Mouse (Mus musculus): Measurements from ENCODE around the gene Armcx6. TPM values are rescaled to one million over a fixed set of nuclear protein-coding genes. Genes with fewer than 3 reads are reported as not detected.
"Not testable (repeated sequence)": the region's sequence is repeated elsewhere in the genome, so short reads cannot be mapped to it uniquely, and the experiment has no call there.

Armcx6 gene
- 38.5 and 40.4 TPM in 2 replicates for polyA plus RNA-seq (2014; fragmentation: Nextera tagmentation; extraction: Ambion mirVana)

GRCm38 (mm10) chrX:134750764-134751592 is at the start of gene Armcx6:
Gene Armcx6 (minus strand): TSS chrX:134751417.
- H3K9me3 ChIP-seq (ENCODE audit: control insufficient read depth, low read length), result no peaks in the 10 kb centered on the region
- WGBS, result 18% methylated on average over 35 of the region's 36 CpGs
- H3K4me1 ChIP-seq (replicated peaks; ENCODE audit: control insufficient read depth, insufficient read depth, low read length), result no peaks in the 10 kb centered on the region
- ATAC-seq (ENCODE audit: low FRiP score) (peak; percentile 90), DNase-seq (ENCODE audit: low spot score) (peak; percentile 75)
- peak within 1 kb of the TSS; percentile 75 for H3K9ac ChIP-seq
- peaks cover 8% of the 10 kb centered on the region for H3K27me3 ChIP-seq (ENCODE audit: control insufficient read depth, insufficient read depth, low read length)
- H3K4me3 ChIP-seq (replicated peaks; ENCODE audit: low read length), result peak within 1 kb of the TSS; percentile 57
- peak within 1 kb of the TSS; percentile 83 for H3K27ac ChIP-seq
- peak within 1 kb of the TSS; percentile 57 for H3K4me2 ChIP-seq (replicated peaks)
- H3K36me3 ChIP-seq (replicated peaks; ENCODE audit: control insufficient read depth, insufficient read depth), result no peaks in the 10 kb centered on the region

GRCm38 (mm10) chrX:134787728-134788127 is 36.5 kb upstream of the Armcx6 start:
- no peak overlapping the region for H3K4me3 ChIP-seq (replicated peaks; ENCODE audit: low read length)
- H3K4me1 ChIP-seq (replicated peaks; ENCODE audit: control insufficient read depth, insufficient read depth, low read length), result no peaks in the 10 kb centered on the region
- 73% methylated on average over 4 of the region's 4 CpGs for WGBS
- H3K4me2 ChIP-seq (replicated peaks), result no peak overlapping the region
- 0 out of 2 replicates have a peak, but pooled peaks cover 3% of the 10 kb centered on the region for H3K27me3 ChIP-seq (ENCODE audit: control insufficient read depth, insufficient read depth, low read length)
- H3K36me3 ChIP-seq (replicated peaks; ENCODE audit: control insufficient read depth, insufficient read depth), result no peaks in the 10 kb centered on the region
- ATAC-seq (ENCODE audit: low FRiP score) (no peak), DNase-seq (ENCODE audit: low spot score) (no peak)
- H3K9me3 ChIP-seq (ENCODE audit: control insufficient read depth, low read length), result no peaks in the 10 kb centered on the region
- no peak overlapping the region for H3K9ac ChIP-seq
- H3K27ac ChIP-seq, result no peak overlapping the region

GRCm38 (mm10) chrX:134763428-134764198 is 12.4 kb upstream of the Armcx6 start:
- 45% methylated on average over 3 of the region's 4 CpGs for WGBS
- H3K4me3 ChIP-seq (replicated peaks; ENCODE audit: low read length); H3K9me3 ChIP-seq (ENCODE audit: control insufficient read depth, low read length); H3K27ac ChIP-seq; H3K9ac ChIP-seq; H3K4me2 ChIP-seq (replicated peaks); H3K27me3 ChIP-seq (ENCODE audit: control insufficient read depth, insufficient read depth, low read length); H3K36me3 ChIP-seq (replicated peaks; ENCODE audit: control insufficient read depth, insufficient read depth); ATAC-seq (ENCODE audit: low FRiP score); H3K4me1 ChIP-seq (replicated peaks; ENCODE audit: control insufficient read depth, insufficient read depth, low read length); DNase-seq (ENCODE audit: low spot score): not testable (repeated sequence)

- ATAC-seq (ENCODE audit: low FRiP score), result peak; percentile 54
- DNase-seq (ENCODE audit: low spot score), result no peak
These were observed 6.2 kb upstream of the Armcx6 start for GRCm38 (mm10) chrX:134757293-134757995.

GRCm38 (mm10) chrX:134756434-134757292 is 5.4 kb upstream of the Armcx6 start, which contains the start of gene Armcx3:
Gene Armcx3 (plus strand): TSS chrX:134756595.
- peak within 1 kb of the TSS; percentile 73 for H3K27ac ChIP-seq
- peak within 1 kb of the TSS; percentile 58 for H3K4me3 ChIP-seq (replicated peaks; ENCODE audit: low read length)
- H3K9ac ChIP-seq, result peak within 1 kb of the TSS; percentile 73
- H3K9me3 ChIP-seq (ENCODE audit: control insufficient read depth, low read length), result no peaks in the 10 kb centered on the region
- no peaks in the 10 kb centered on the region for H3K36me3 ChIP-seq (replicated peaks; ENCODE audit: control insufficient read depth, insufficient read depth)
- DNase-seq (ENCODE audit: low spot score) (peak; percentile 70), ATAC-seq (ENCODE audit: low FRiP score) (peak; percentile 92)
- 26% methylated on average over 44 of the region's 46 CpGs for WGBS
- peaks cover 8% of the 10 kb centered on the region; the same call in 1 of the 2 replicates for H3K27me3 ChIP-seq (ENCODE audit: control insufficient read depth, insufficient read depth, low read length)
- H3K4me1 ChIP-seq (replicated peaks; ENCODE audit: control insufficient read depth, insufficient read depth, low read length), result no peaks in the 10 kb centered on the region
- peak within 1 kb of the TSS; percentile 52 for H3K4me2 ChIP-seq (replicated peaks)

More at GRCm38 (mm10) chrX:134757293-134757995, 6.2 kb upstream of the Armcx6 start:
- 26% methylated on average over 13 of the region's 13 CpGs for WGBS
- no peaks in the 10 kb centered on the region for H3K4me1 ChIP-seq (replicated peaks; ENCODE audit: control insufficient read depth, insufficient read depth, low read length)
- peaks cover 6% of the 10 kb centered on the region; the same call in 1 of the 2 replicates for H3K27me3 ChIP-seq (ENCODE audit: control insufficient read depth, insufficient read depth, low read length)
- peak overlapping the region; percentile 52 for H3K4me2 ChIP-seq (replicated peaks)
- H3K9ac ChIP-seq, result peak overlapping the region; percentile 73
- H3K4me3 ChIP-seq (replicated peaks; ENCODE audit: low read length), result peak overlapping the region; percentile 58
- H3K27ac ChIP-seq, result peak overlapping the region; percentile 73
- H3K9me3 ChIP-seq (ENCODE audit: control insufficient read depth, low read length), result no peaks in the 10 kb centered on the region
- no peaks in the 10 kb centered on the region for H3K36me3 ChIP-seq (replicated peaks; ENCODE audit: control insufficient read depth, insufficient read depth)

GRCm38 (mm10) chrX:134752584-134752983 is 1.4 kb upstream of the Armcx6 start:
- H3K9me3 ChIP-seq (ENCODE audit: control insufficient read depth, low read length), result no peaks in the 10 kb centered on the region
- WGBS, result 45% methylated on average over 4 of the region's 4 CpGs
- H3K27ac ChIP-seq, result no peak overlapping the region

GRCm38 (mm10) chrX:134751910-134752309 is 693 bp upstream of the Armcx6 start:
- Histone ChIP-seq H3K4me1 (replicated peaks; ENCODE audit: control insufficient read depth, insufficient read depth, low read length) (no peaks in the 10 kb centered on the region), H3K9me3 (ENCODE audit: control insufficient read depth, low read length) (no peaks in the 10 kb centered on the region), H3K4me3 (replicated peaks; ENCODE audit: low read length) (no peak overlapping the region), H3K36me3 (replicated peaks; ENCODE audit: control insufficient read depth, insufficient read depth) (no peaks in the 10 kb centered on the region), H3K9ac (no peak overlapping the region), H3K27ac (no peak overlapping the region), H3K27me3 (ENCODE audit: control insufficient read depth, insufficient read depth, low read length) (peaks cover 8% of the 10 kb centered on the region), H3K4me2 (replicated peaks) (no peak overlapping the region)
- DNase-seq (ENCODE audit: low spot score) (no peak), ATAC-seq (ENCODE audit: low FRiP score) (no peak)
- whole genome bisulfite sequencing, result 59% methylated on average over 2 of the region's 2 CpGs

More at GRCm38 (mm10) chrX:134752584-134752983, 1.4 kb upstream of the Armcx6 start:
- ATAC-seq (ENCODE audit: low FRiP score) (no peak), DNase-seq (ENCODE audit: low spot score) (no peak)
- Histone ChIP-seq H3K36me3 (replicated peaks; ENCODE audit: control insufficient read depth, insufficient read depth) (no peaks in the 10 kb centered on the region), H3K4me2 (replicated peaks) (no peak overlapping the region), H3K4me3 (replicated peaks; ENCODE audit: low read length) (no peak overlapping the region), H3K27me3 (ENCODE audit: control insufficient read depth, insufficient read depth, low read length) (peaks cover 8% of the 10 kb centered on the region), H3K4me1 (replicated peaks; ENCODE audit: control insufficient read depth, insufficient read depth, low read length) (no peaks in the 10 kb centered on the region), H3K9ac (no peak overlapping the region)

GRCm38 (mm10) chrX:134746459-134746858 is 4.8 kb downstream of the Armcx6 start:
- 42% methylated on average over 5 of the region's 5 CpGs for WGBS
- Histone ChIP-seq H3K4me2 (replicated peaks) (no peak overlapping the region), H3K4me1 (replicated peaks; ENCODE audit: control insufficient read depth, insufficient read depth, low read length) (no peaks in the 10 kb centered on the region), H3K9ac (no peak overlapping the region), H3K9me3 (ENCODE audit: control insufficient read depth, low read length) (no peaks in the 10 kb centered on the region), H3K4me3 (replicated peaks; ENCODE audit: low read length) (no peak overlapping the region), H3K36me3 (replicated peaks; ENCODE audit: control insufficient read depth, insufficient read depth) (no peaks in the 10 kb centered on the region), H3K27me3 (ENCODE audit: control insufficient read depth, insufficient read depth, low read length) (no peaks in the 10 kb centered on the region; the same call in 1 of the 2 replicates), H3K27ac (no peak overlapping the region)
- peak; percentile 53 for DNase-seq (ENCODE audit: low spot score)
- ATAC-seq (ENCODE audit: low FRiP score), result peak; percentile 61; the same call in 1 of the 2 replicates
